Mouse (Mus musculus) ES-Bruce4 (cell line): ENCODE data around the gene Dlgap4.

ENCODE experiments used
- CTCF ChIP-seq: IDR thresholded peaks from one replicate; pipeline ENCODE4 v1.8.1; 2011; ENCODE audit warnings: low read depth, low read length
- EP300 ChIP-seq: IDR thresholded peaks from 2 replicates; pipeline ENCODE4 v1.6.1; 2011; ENCODE audit warnings: low read depth, low read length; ENCODE audit not compliant: insufficient read depth

- TF ChIP-seq CTCF (no peak), EP300 (no peak)
These were observed 185.0 kb downstream of the Dlgap4 start for GRCm38 (mm10) chr2:156798516-156798915.
